ENCODE assay signal across 16 mouse cellular contexts in genomic region chr13:92635040-92635439, GRCm38 (mm10). TPM values are rescaled to one million over a fixed set of nuclear protein-coding genes. Genes with fewer than 3 reads are reported as not detected.
DNase-seq lines count a peak whose midpoint lies in the region; ATAC-seq and TF ChIP-seq lines count a peak whose summit lies in the region.
"Had no signal": no experiment of that assay in that cellular context is flagged by ENCODE, and none has a peak within 500 bp of the region (broad histone marks: within the 10 kb centered on the region; RNA-seq: fewer than 3 reads in every experiment).

No protein-coding gene starts in this region.

- H3K4me1 ChIP-seq in kidney, adult 2 months (ENCODE audit: control insufficient read depth, insufficient read depth, low read length) = 0 out of 2 replicates have a peak, but pooled peaks cover 5% of the 10 kb centered on the region
- H3K4me1 ChIP-seq in midbrain, embryonic 10.5 days = peaks cover 61% of the 10 kb centered on the region
- H3K4me1 ChIP-seq in midbrain, postnatal 0 days (ENCODE audit: insufficient read depth, low read length) = peaks cover 2% of the 10 kb centered on the region; the same call in 1 of the 2 replicates

- TF ChIP-seq CTCF in kidney, adult 2 months (conservative IDR thresholded peaks at IDR 0.05; ENCODE audit: insufficient read depth, insufficient read length, low read depth, low read length) = no peak
- no peak for TF ChIP-seq CTCF in midbrain, postnatal 0 days (IDR thresholded peaks at IDR 0.05)

- 0 out of 2 replicates have a peak, but pooled peaks cover 1% of the 10 kb centered on the region for H3K9me3 ChIP-seq in midbrain, embryonic 10.5 days (replicated peaks)
- H3K9me3 ChIP-seq in midbrain, postnatal 0 days (ENCODE audit: low read length) = no peaks in the 10 kb centered on the region

- peak; percentile 33 for DNase-seq in kidney, adult 2 months
- DNase-seq in kidney, adult 8-10 months = no peak
- DNase-seq in midbrain, embryonic 10.5 days (ENCODE audit: low spot score) = peak; percentile 47
- no peak for DNase-seq in midbrain, postnatal 0 days (ENCODE audit: low spot score)
- peak; percentile 53 for DNase-seq in kidney, postnatal 14 days
- DNase-seq in yolk sac, embryonic 10.5 days (ENCODE audit: low spot score) = peak; percentile 77
- no peak for DNase-seq in right cerebral cortex, adult 2 months (ENCODE audit: low spot score in 2 of 2)

- no peak for ATAC-seq in midbrain, postnatal 0 days (ENCODE audit: low FRiP score)

- H3K27ac ChIP-seq in kidney, adult 2 months (ENCODE audit: insufficient read depth, low read depth, low read length) = no peak overlapping the region
- H3K27ac ChIP-seq in midbrain, embryonic 10.5 days (replicated peaks) = peak overlapping the region; percentile 42; the same call in 1 of the 2 replicates
- H3K27ac ChIP-seq in midbrain, postnatal 0 days (ENCODE audit: low read depth, low read length) = no peak overlapping the region
- H3K27ac ChIP-seq: hindbrain, embryonic 14.5 days; stomach, postnatal 0 days had no signal

- H3K4me2 ChIP-seq in midbrain, postnatal 0 days (ENCODE audit: low read depth, low read length, poor library complexity, severe bottlenecking) = no peak overlapping the region
- H3K4me2 ChIP-seq: hindbrain, embryonic 14.5 days had no signal

- no peak overlapping the region for H3K4me3 ChIP-seq in kidney, adult 2 months (ENCODE audit: insufficient read depth, low read depth, low read length)
- H3K4me3 ChIP-seq in midbrain, embryonic 10.5 days = no peak overlapping the region
- no peak overlapping the region for H3K4me3 ChIP-seq in midbrain, postnatal 0 days (ENCODE audit: low read depth, low read length)

- H3K9ac ChIP-seq in midbrain, postnatal 0 days (replicated peaks; ENCODE audit: low read length, poor library complexity, severe bottlenecking) = no peak overlapping the region
- H3K9ac ChIP-seq: hindbrain, embryonic 14.5 days had no signal

- TF ChIP-seq POLR2A in kidney, adult 2 months (IDR thresholded peaks at IDR 0.05; ENCODE audit: low read depth, low read length) = no peak

- no peaks in the 10 kb centered on the region for H3K27me3 ChIP-seq in kidney, adult 2 months (replicated peaks; ENCODE audit: control insufficient read depth, insufficient read depth, low read length)
- H3K27me3 ChIP-seq in midbrain, embryonic 10.5 days (ENCODE audit: low read depth, poor library complexity, severe bottlenecking) = no peaks in the 10 kb centered on the region
- no peaks in the 10 kb centered on the region for H3K27me3 ChIP-seq in midbrain, postnatal 0 days (ENCODE audit: insufficient read depth, low read length)

- 50% methylated on average over 2 of the region's 2 CpGs for WGBS in kidney, adult 2 months
- WGBS in midbrain, embryonic 10.5 days = 8% methylated on average over 2 of the region's 2 CpGs
- WGBS in midbrain, postnatal 0 days = 23% methylated on average over 2 of the region's 2 CpGs

- no peaks in the 10 kb centered on the region for H3K36me3 ChIP-seq in kidney, adult 2 months (ENCODE audit: control insufficient read depth, insufficient read depth, low read length)
- 0 out of 2 replicates have a peak, but pooled peaks cover 2% of the 10 kb centered on the region for H3K36me3 ChIP-seq in midbrain, embryonic 10.5 days
- H3K36me3 ChIP-seq in midbrain, postnatal 0 days (ENCODE audit: insufficient read depth, low read length) = no peaks in the 10 kb centered on the region

RNA-seq across cellular contexts. Expression of gene Serinc5, which starts 24.1 kb away (rescaled TPM):
- 10.4 and 11.1 TPM in 2 replicates for polyA plus RNA-seq in kidney, adult 2 months (2012; rRNA removed)
- 10.6 and 11.1 TPM in 2 replicates for polyA plus RNA-seq in midbrain, embryonic 10.5 days (2016; fragmentation: Nextera tagmentation; extraction: Ambion mirVana)
- total RNA-seq in midbrain, postnatal 0 days (2014; rRNA removed) = 38.4 and 40.7 TPM in 2 replicates
- polyA plus RNA-seq in midbrain, postnatal 0 days (2015; fragmentation: Nextera tagmentation; extraction: Ambion mirVana) = 12.8 and 13.5 TPM in 2 replicates

RNA-seq across cellular contexts. Expression of gene Spz1, which starts 59.1 kb away (rescaled TPM):
- polyA plus RNA-seq in kidney, adult 2 months (2012; rRNA removed) = 0.09 and 0.22 TPM in 2 replicates
- polyA plus RNA-seq in midbrain, embryonic 10.5 days (2016; fragmentation: Nextera tagmentation; extraction: Ambion mirVana) = not detected in 2 replicates
- not detected in 2 replicates for total RNA-seq in midbrain, postnatal 0 days (2014; rRNA removed)
- polyA plus RNA-seq in midbrain, postnatal 0 days (2015; fragmentation: Nextera tagmentation; extraction: Ambion mirVana) = not detected in 2 replicates
- total RNA-seq: adrenal gland, postnatal 36 days; gastrocnemius, adult 18-20 months; layer of hippocampus, adult 8-10 months; left cerebral cortex, postnatal 25 days had no signal
- polyA plus RNA-seq: cortical plate, adult 2 months; forebrain, embryonic 11.5 days; hindbrain, embryonic 14.5 days; lung, embryonic 16.5 days; stomach, postnatal 0 days had no signal

Comparison
In these comparisons a context has a peak if more than half of its experiments do, and no peak if none do; other contexts are left out.
1. DNase-seq: peak in kidney, adult 2 months (single experiment), midbrain, embryonic 10.5 days (single experiment), kidney, postnatal 14 days (single experiment) and yolk sac, embryonic 10.5 days (single experiment); none in kidney, adult 8-10 months (0 of 2), midbrain, postnatal 0 days (single experiment) and right cerebral cortex, adult 2 months (0 of 2).